Mouse (Mus musculus) gastrocnemius, postnatal 25 days (tissue): Measurements from ENCODE around the gene Eps8. TPM values are rescaled to one million over a fixed set of nuclear protein-coding genes. Genes with fewer than 3 reads are reported as not detected.
"Not testable (repeated sequence)": the region's sequence is repeated elsewhere in the genome, so short reads cannot be mapped to it uniquely, and the experiment has no call there.

ENCODE experiments used
- DNase-seq: peaks from one replicate; pipeline ENCODE4 v3.0.0; 2022
- total RNA-seq, 2 experiments: library from RNA; stranded (reverse); gene quantifications; 1 replicate in 1 of 2; 2 replicates in 1 of 2; pipeline ENCODE4 v1.2.3; 2021

Gene Eps8
- total RNA-seq, 2 experiments from 2014 or later, result 4.7 to 6.0 TPM

- DNase-seq, result not testable (repeated sequence)
These were observed 179.0 kb downstream of the Eps8 start for GRCm38 (mm10) chr6:137475695-137476094.

- DNase-seq, result no peak
These were observed 181.2 kb downstream of the Eps8 start for GRCm38 (mm10) chr6:137473433-137473832.

- no peak for DNase-seq
These were observed 182.5 kb downstream of the Eps8 start for GRCm38 (mm10) chr6:137472129-137472528.

GRCm38 (mm10) chr6:137470901-137471598 is 183.6 kb downstream of the Eps8 start:
- peak; percentile 59 for DNase-seq

- DNase-seq, result no peak
These were observed 185.1 kb downstream of the Eps8 start for GRCm38 (mm10) chr6:137469541-137469940.

- no peak for DNase-seq
These were observed 187.0 kb downstream of the Eps8 start for GRCm38 (mm10) chr6:137467696-137468095.

- DNase-seq, result no peak
These were observed 188.4 kb downstream of the Eps8 start for GRCm38 (mm10) chr6:137466256-137466655.

GRCm38 (mm10) chr6:137465253-137465652 is 189.4 kb downstream of the Eps8 start:
- DNase-seq, result peak; percentile 80

GRCm38 (mm10) chr6:137463771-137464170 is 190.9 kb downstream of the Eps8 start:
- no peak for DNase-seq

GRCm38 (mm10) chr6:137458136-137458535 is 196.5 kb downstream of the Eps8 start:
- DNase-seq, result no peak

GRCm38 (mm10) chr6:137457210-137457609 is 197.5 kb downstream of the Eps8 start:
- peak; percentile 28 for DNase-seq

GRCm38 (mm10) chr6:137456064-137456463 is 198.6 kb downstream of the Eps8 start:
- no peak for DNase-seq

GRCm38 (mm10) chr6:137455537-137456041 is 199.1 kb downstream of the Eps8 start:
- peak; percentile 35 for DNase-seq

GRCm38 (mm10) chr6:137446116-137446515 is 208.6 kb downstream of the Eps8 start:
- not testable (repeated sequence) for DNase-seq

- no peak for DNase-seq
These were observed 211.6 kb downstream of the Eps8 start for GRCm38 (mm10) chr6:137443089-137443488.

- DNase-seq, result no peak
These were observed 213.9 kb downstream of the Eps8 start for GRCm38 (mm10) chr6:137440559-137441486.

- DNase-seq, result no peak
These were observed 216.6 kb downstream of the Eps8 start for GRCm38 (mm10) chr6:137437902-137438580.

- DNase-seq, result no peak
These were observed 217.2 kb downstream of the Eps8 start for GRCm38 (mm10) chr6:137437486-137437885.

- no peak for DNase-seq
These were observed 221.0 kb downstream of the Eps8 start for GRCm38 (mm10) chr6:137433521-137434137.
